Mouse (Mus musculus) kidney, embryonic 14.5 days (tissue): ENCODE data around the gene Atf6. TPM values are rescaled to one million over a fixed set of nuclear protein-coding genes. Genes with fewer than 3 reads are reported as not detected.

Source experiments
- ATAC-seq: fragments of 200-750 bp; cut with Nextera tagmentation; 2 replicates; pipeline ENCODE4 v1.8.0; 2017; ENCODE audit warnings: moderate number of reproducible peaks, mild to moderate bottlenecking, moderate TSS enrichment, moderate library complexity; ENCODE audit not compliant: low FRiP score, low TSS enrichment
- H3K27ac ChIP-seq: fragments of 300-500 bp; sonication (generic); 2 replicates; pipeline ENCODE4 v1.5.1; 2014; ENCODE audit warnings: low read depth, mild to moderate bottlenecking, low read length, moderate library complexity, mixed read lengths
- H3K27me3 ChIP-seq: fragments of 300-500 bp; sonication (generic); 2 replicates; pipeline ENCODE4 v1.6.1; 2014; ENCODE audit warnings: mild to moderate bottlenecking, low read length; ENCODE audit not compliant: control insufficient read depth, insufficient read depth
- H3K36me3 ChIP-seq: fragments of 300-500 bp; sonication (generic); 2 replicates; pipeline ENCODE4 v1.6.1; 2014; ENCODE audit warnings: low read length, mixed read lengths; ENCODE audit not compliant: control insufficient read depth, insufficient read depth
- H3K4me1 ChIP-seq: fragments of 300-500 bp; sonication (generic); 2 replicates; pipeline ENCODE4 v1.6.1; 2014; ENCODE audit warnings: low read length, mixed read lengths; ENCODE audit not compliant: control insufficient read depth, insufficient read depth
- H3K4me2 ChIP-seq: fragments of 300-500 bp; sonication (generic); replicated peaks from 2 replicates; pipeline ENCODE4 v1.6.1; 2014; ENCODE audit warnings: low read depth, mild to moderate bottlenecking, low read length
- H3K4me3 ChIP-seq: fragments of 300-500 bp; sonication (generic); 2 replicates; pipeline ENCODE4 v1.5.1; 2014; ENCODE audit warnings: mild to moderate bottlenecking, low read length
- H3K9ac ChIP-seq: fragments of 300-500 bp; sonication (generic); 2 replicates; pipeline ENCODE4 v1.6.1; 2014; ENCODE audit warnings: low read depth, mild to moderate bottlenecking, low read length, moderate library complexity
- H3K9me3 ChIP-seq: fragments of 300-500 bp; sonication (generic); 2 replicates; pipeline ENCODE4 v1.6.1; 2016; ENCODE audit warnings: low read length; ENCODE audit not compliant: control insufficient read depth
- WGBS: fragments of 180-500 bp; shearing (Covaris S2); extraction: QIAGEN DNeasy Blood & Tissue Kit; methylation state at CpG from one replicate; pipeline ENCODE4 v1.1.7; 2014; 5-methylcytosine and 5-hydroxymethylcytosine counted together
- polyA plus RNA-seq: library from polyadenylated mRNA; unstranded; fragments of >200 nt; fragmentation: Nextera tagmentation; extraction: Ambion mirVana; gene quantifications from 2 replicates; pipeline ENCODE4 v1.2.1, GENCODE M21; 2014

The Atf6 gene
- polyA plus RNA-seq, 1 experiment from 2014 or later: 11.6 TPM

DNA sequence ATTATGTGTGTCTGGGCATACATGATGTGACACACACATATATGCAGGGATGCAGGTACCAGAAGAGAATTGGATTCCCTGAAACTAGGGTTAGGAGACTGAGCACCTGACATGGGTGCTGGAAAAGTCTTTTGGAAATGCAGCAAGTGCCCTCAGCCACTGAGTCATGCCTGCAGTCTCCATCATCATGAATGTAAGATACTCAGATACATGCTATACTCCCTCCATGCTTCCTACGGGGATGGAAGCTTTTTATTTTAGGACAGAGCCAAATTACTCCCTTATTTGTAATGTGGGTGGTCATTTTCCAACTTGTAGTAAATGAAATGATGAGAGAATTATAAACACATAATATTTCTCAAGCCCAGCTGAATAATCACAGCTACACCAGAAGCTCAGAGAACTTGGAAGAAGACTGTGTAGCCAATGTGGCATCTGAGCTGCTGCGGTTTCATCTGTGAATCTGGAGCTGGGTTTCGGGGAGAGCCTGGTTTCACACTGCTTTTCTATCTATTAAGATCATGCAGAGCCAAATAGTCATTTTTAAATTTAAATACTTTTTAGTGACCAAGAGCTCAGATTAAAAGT, 150.2 kb downstream of the Atf6 start:
- Histone ChIP-seq H3K4me1 (no peaks in the 10 kb centered on the region), H3K4me2 (no peak overlapping the region), H3K36me3 (no peaks in the 10 kb centered on the region), H3K9ac (no peak overlapping the region), H3K9me3 (no peaks in the 10 kb centered on the region), H3K27me3 (no peaks in the 10 kb centered on the region), H3K27ac (no peak overlapping the region), H3K4me3 (no peak overlapping the region)
- WGBS: 83% methylated on average over 3 of the region's 3 CpGs
- no peak for ATAC-seq

DNA sequence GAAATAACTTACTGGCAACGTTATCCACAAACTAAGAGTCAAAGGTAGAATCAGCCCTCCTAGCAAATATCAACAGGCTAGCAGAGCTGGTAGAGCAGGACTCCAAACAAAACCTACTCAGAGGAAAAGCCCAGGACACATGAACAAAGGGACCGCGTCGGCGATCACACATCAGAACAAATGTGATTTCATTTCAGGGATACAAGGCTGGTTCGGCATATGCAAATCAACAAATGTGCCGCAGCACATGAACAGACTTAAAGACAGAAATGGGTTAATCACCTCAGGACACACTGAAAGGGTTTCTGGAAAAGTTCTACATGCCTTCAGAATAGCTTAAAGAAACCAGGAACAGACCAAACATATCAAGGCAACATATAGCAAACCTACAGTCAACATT, 155.8 kb downstream of the Atf6 start:
- Histone ChIP-seq H3K27me3 (no peaks in the 10 kb centered on the region), H3K27ac (no peak overlapping the region), H3K9me3 (no peaks in the 10 kb centered on the region), H3K4me3 (no peak overlapping the region), H3K9ac (no peak overlapping the region), H3K4me1 (no peaks in the 10 kb centered on the region), H3K36me3 (no peaks in the 10 kb centered on the region; the same call in 1 of the 2 replicates), H3K4me2 (no peak overlapping the region)
- no peak for ATAC-seq
- 95% methylated on average over 7 of the region's 7 CpGs for WGBS

DNA sequence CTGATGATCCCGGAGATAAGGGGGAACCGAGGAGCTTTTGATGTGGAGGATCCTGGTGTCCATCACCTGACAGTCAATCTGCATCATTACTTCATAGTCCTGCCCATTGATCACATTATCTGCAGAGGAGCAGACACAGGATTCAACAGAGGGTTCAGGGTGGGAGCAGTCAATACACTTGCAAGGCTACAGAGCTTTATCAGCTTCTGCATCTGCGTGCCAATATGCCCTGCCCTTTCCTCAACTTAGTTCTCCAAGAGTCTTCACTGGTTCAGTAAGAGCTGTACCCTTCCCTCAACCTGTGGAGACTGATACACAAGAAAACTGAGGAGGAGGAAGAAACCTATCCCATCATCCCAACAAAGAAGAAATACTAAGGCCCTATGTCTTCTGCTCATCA, 157.6 kb downstream of the Atf6 start:
- H3K4me1 ChIP-seq: no peaks in the 10 kb centered on the region
- WGBS: 85% methylated on average over 3 of the region's 3 CpGs
- no peak overlapping the region for H3K4me2 ChIP-seq
- H3K9ac ChIP-seq: no peak overlapping the region
- H3K4me3 ChIP-seq: no peak overlapping the region
- H3K36me3 ChIP-seq: no peaks in the 10 kb centered on the region; the same call in 1 of the 2 replicates
- no peak for ATAC-seq
- no peaks in the 10 kb centered on the region for H3K27me3 ChIP-seq
- no peak overlapping the region for H3K27ac ChIP-seq
- no peaks in the 10 kb centered on the region for H3K9me3 ChIP-seq

DNA sequence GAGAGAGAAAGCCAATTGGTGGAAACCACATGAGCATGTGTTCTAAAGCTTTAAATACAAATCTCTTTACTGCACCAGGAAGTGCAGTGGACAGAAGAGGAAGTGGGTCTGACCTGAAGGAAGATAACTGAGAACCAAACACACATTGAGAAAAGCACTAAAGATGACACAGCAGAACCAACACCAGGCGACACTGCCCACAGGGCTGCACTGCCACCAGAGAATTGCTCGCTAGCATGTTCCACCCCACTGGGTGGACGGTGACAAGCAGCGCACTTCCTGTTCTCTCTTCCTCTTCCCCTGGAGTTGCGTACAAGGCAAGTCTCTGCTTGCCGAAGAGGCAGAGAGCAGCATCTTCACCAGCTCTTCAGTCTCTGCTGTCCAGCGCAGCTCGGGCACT, 158.1 kb downstream of the Atf6 start:
- H3K27me3 ChIP-seq: no peaks in the 10 kb centered on the region
- no peak overlapping the region for H3K9ac ChIP-seq
- WGBS: 89% methylated on average over 8 of the region's 8 CpGs
- H3K9me3 ChIP-seq: no peaks in the 10 kb centered on the region
- no peaks in the 10 kb centered on the region; the same call in 1 of the 2 replicates for H3K36me3 ChIP-seq
- no peak overlapping the region for H3K4me3 ChIP-seq
- no peaks in the 10 kb centered on the region for H3K4me1 ChIP-seq
- no peak for ATAC-seq
- H3K27ac ChIP-seq: no peak overlapping the region
- no peak overlapping the region for H3K4me2 ChIP-seq

DNA sequence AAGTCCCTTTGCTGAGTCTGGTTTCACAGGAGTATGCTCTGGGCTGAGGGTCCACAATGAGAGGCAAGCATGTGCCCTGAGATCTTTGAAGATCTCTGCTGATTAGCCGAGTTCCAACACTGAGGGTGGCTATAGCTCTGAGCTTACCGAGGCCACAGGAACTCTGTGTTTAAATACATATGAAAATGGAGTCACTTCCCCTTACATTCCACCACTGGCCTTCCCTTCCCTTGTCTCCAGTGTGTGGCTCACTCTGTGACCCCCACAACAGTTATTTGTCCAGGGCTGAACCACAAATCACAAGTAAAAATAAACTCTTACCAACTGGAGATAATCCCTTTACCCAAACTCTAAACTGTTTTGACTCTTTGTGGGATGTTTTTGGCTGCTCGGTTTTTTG, 158.5 kb downstream of the Atf6 start:
- H3K4me2 ChIP-seq: no peak overlapping the region
- no peak overlapping the region for H3K4me3 ChIP-seq
- H3K9me3 ChIP-seq: no peaks in the 10 kb centered on the region
- no peaks in the 10 kb centered on the region for H3K4me1 ChIP-seq
- no peak overlapping the region for H3K27ac ChIP-seq
- no peak overlapping the region for H3K9ac ChIP-seq
- ATAC-seq: no peak
- no peaks in the 10 kb centered on the region; the same call in 1 of the 2 replicates for H3K36me3 ChIP-seq
- no peaks in the 10 kb centered on the region for H3K27me3 ChIP-seq
- WGBS: 83% methylated on average over 3 of the region's 3 CpGs

DNA sequence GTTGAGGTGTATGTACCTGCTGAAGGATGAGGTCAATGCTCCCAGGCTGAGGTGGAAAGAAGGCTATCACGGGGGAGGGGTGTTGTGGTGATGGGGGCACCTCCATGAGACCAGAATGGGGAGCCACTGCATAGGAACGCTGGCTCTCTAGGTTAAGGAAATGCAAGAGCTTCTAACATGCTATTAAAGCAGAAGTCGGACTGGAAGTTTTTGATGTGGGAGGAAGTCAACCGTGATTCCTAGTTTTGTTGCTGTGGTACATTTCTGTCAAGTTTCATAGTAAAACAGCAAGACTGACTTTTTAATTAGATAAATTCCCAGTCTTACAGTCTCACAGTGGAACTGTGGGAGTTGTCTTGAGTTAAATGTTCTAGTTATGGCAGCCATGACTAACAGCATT, 161.5 kb downstream of the Atf6 start:
- H3K27me3 ChIP-seq: no peaks in the 10 kb centered on the region
- no peaks in the 10 kb centered on the region; the same call in 1 of the 2 replicates for H3K36me3 ChIP-seq
- H3K27ac ChIP-seq: no peak overlapping the region
- 69% methylated on average over 4 of the region's 4 CpGs for WGBS
- H3K4me1 ChIP-seq: no peaks in the 10 kb centered on the region
- H3K9ac ChIP-seq: no peak overlapping the region
- H3K4me3 ChIP-seq: no peak overlapping the region
- no peak overlapping the region for H3K4me2 ChIP-seq
- no peak for ATAC-seq
- H3K9me3 ChIP-seq: no peaks in the 10 kb centered on the region

DNA sequence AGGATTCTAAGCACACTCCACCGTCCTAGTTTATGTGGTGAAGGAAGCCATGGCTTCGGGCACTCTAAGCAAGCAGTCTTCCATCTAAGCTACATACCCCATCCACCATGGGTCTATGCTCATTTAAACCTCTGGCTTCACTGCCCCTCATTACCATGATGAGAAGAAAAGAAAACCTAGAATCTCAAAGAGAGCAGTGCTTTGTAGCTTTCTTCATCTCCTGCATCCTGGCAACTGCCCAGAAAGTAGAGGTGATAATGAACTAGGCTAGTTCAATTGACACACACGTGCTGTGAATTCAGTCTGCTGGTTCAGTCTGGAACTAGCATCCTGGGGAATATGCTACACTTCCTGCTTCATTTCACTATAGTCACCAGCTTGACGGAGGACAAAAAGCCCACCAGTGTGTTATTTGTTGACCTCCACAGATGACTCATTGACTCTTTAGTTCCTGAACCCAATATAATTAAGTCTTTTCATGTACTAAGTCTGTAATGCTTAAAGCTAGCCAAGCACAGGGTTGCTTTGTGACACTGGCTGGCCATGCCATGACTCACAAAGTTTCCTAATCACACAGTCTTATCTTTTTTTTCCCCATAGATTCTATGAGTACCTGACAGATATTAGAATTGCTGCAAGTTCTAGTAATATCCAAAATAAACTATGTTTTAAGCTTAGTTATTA, 162.5 kb downstream of the Atf6 start:
- no peaks in the 10 kb centered on the region for H3K27me3 ChIP-seq
- no peaks in the 10 kb centered on the region for H3K4me1 ChIP-seq
- H3K4me2 ChIP-seq: no peak overlapping the region
- no peaks in the 10 kb centered on the region; the same call in 1 of the 2 replicates for H3K36me3 ChIP-seq
- ATAC-seq: no peak
- 70% methylated on average over 4 of the region's 4 CpGs for WGBS
- H3K4me3 ChIP-seq: no peak overlapping the region
- H3K9me3 ChIP-seq: no peaks in the 10 kb centered on the region
- no peak overlapping the region for H3K27ac ChIP-seq
- no peak overlapping the region for H3K9ac ChIP-seq

DNA sequence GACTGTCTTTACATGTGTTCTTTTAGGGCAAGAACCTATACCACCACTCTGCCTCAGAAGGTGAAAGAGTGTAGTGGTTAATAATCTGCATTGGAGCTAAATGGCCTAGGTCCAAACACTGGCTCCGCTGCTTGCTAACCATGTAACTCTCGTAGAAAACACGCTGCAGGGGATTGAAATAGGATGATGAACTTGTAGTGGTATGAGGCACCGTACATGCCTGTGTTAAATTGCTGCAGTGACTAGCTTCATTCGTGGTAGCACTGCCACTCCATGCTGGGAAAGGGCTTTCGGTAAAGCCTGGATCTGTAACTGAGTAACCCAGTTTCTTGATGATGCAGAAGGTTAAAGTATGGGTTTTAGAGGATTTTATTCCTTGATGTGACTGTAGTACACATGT, 163.5 kb downstream of the Atf6 start:
- 91% methylated on average over 6 of the region's 6 CpGs for WGBS
- ATAC-seq: no peak
- no peak overlapping the region for H3K4me3 ChIP-seq

DNA sequence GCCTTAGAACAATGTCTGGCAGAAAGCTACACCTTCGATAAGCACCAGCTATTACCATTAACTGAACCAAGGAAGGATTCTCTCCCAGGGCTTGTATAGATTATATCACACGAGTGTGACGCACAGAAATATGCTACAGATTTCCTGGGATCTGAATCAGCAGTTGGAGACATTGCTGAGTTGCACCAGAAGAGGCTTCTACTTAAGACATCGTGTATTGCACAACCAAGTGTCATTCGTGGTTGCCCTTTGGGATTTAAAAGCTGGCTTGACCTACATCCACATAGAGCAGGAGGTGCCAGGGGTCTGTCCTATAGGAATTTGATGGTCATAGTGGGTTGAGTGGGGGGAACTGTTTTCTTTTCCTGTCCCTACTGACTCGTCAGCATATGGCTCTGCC, 164.6 kb downstream of the Atf6 start:
- Histone ChIP-seq H3K27ac (no peak overlapping the region), H3K4me2 (no peak overlapping the region), H3K27me3 (no peaks in the 10 kb centered on the region), H3K9ac (no peak overlapping the region), H3K4me3 (no peak overlapping the region), H3K36me3 (no peaks in the 10 kb centered on the region), H3K9me3 (no peaks in the 10 kb centered on the region), H3K4me1 (no peaks in the 10 kb centered on the region)
- WGBS: 83% methylated on average over 6 of the region's 6 CpGs
- no peak for ATAC-seq

More for the DNA sequence above, 163.5 kb downstream of the Atf6 start:
- H3K9me3 ChIP-seq: no peaks in the 10 kb centered on the region
- no peak overlapping the region for H3K4me2 ChIP-seq
- no peaks in the 10 kb centered on the region; the same call in 1 of the 2 replicates for H3K36me3 ChIP-seq
- no peaks in the 10 kb centered on the region for H3K27me3 ChIP-seq
- H3K4me1 ChIP-seq: no peaks in the 10 kb centered on the region
- H3K9ac ChIP-seq: no peak overlapping the region
- no peak overlapping the region for H3K27ac ChIP-seq
